Mouse (Mus musculus) ES-E14 (cell line): ENCODE results near the gene Hexdc.

Experiments used
- CHD2 ChIP-seq: IDR thresholded peaks from 2 replicates; pipeline ENCODE4 v1.6.1; 2014; ENCODE audit warnings: mild to moderate bottlenecking, low read depth, low read length, inconsistent platforms
- HCFC1 ChIP-seq: IDR thresholded peaks from 2 replicates; pipeline ENCODE4 v1.6.1; 2012; ENCODE audit warnings: low read length, inconsistent platforms, borderline replicate concordance; ENCODE audit not compliant: insufficient read depth
- MAFK ChIP-seq: IDR thresholded peaks from 2 replicates; pipeline ENCODE4 v1.6.1; 2014; ENCODE audit warnings: mild to moderate bottlenecking, low read depth, low read length, inconsistent platforms; ENCODE audit not compliant: insufficient read depth
- ZC3H11A ChIP-seq: IDR thresholded peaks from 2 replicates; pipeline ENCODE4 v1.6.1; 2012; ENCODE audit warnings: low read depth, mild to moderate bottlenecking, inconsistent platforms, low read length, borderline replicate concordance

DNA sequence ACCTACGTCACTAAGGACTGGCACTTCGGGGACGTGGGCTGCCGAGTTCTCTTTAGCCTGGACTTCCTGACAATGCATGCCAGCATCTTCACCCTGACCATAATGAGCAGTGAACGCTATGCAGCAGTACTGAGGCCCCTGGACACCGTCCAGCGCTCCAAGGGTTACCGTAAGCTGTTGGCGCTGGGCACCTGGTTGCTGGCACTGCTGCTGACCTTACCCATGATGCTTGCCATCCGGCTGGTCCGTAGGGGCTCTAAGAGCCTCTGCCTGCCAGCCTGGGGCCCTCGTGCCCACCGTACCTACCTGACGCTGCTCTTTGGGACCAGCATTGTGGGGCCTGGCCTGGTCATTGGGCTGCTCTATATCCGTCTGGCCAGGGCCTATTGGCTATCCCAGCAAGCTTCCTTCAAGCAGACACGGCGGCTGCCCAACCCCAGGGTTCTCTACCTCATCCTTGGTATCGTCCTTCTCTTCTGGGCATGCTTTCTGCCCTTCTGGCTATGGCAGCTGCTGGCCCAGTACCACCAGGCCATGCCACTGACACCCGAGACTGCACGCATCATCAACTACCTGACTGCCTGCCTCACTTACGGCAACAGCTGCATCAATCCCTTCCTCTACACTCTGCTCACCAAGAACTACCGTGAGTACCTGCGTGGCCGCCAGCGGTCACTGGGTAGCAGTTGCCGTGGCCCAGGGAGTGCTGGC lies 43.4 kb upstream of the Hexdc start:
- no peak for TF ChIP-seq MAFK
- no peak for TF ChIP-seq CHD2
- TF ChIP-seq HCFC1 = no peak
- no peak for TF ChIP-seq ZC3H11A
